Mouse (Mus musculus) splenic B cell, adult 2 months (primary cell): ENCODE measurements around the gene Olfr877.

ENCODE experiments used
- DNase-seq: peaks from one replicate; pipeline ENCODE4 v3.0.0-alpha.2; 2011; ENCODE audit warnings: low read depth, low spot score
- H3K27me3 ChIP-seq: 2 replicates; pipeline ENCODE4 v1.6.1; 2012; ENCODE audit warnings: mild to moderate bottlenecking, low read length, moderate library complexity, mixed read lengths; ENCODE audit not compliant: control insufficient read depth, poor library complexity, insufficient read depth, severe bottlenecking
- H3K36me3 ChIP-seq: 2 replicates; pipeline ENCODE4 v1.6.1; 2012; ENCODE audit warnings: mild to moderate bottlenecking, low read length, moderate library complexity, mixed read lengths; ENCODE audit not compliant: control insufficient read depth, poor library complexity, insufficient read depth, severe bottlenecking

Olfr877 gene

GRCm38 (mm10) chr9:37853969-37854368 lies at the start of gene Olfr877:
Olfr877 (plus strand) TSS chr9:37854269.
- H3K36me3 ChIP-seq: no peaks in the 10 kb centered on the region
- no peak for DNase-seq
- no peaks in the 10 kb centered on the region for H3K27me3 ChIP-seq

- H3K27me3 ChIP-seq: no peaks in the 10 kb centered on the region
- no peak for DNase-seq
- no peaks in the 10 kb centered on the region for H3K36me3 ChIP-seq
Observed at GRCm38 (mm10) chr9:37807235-37807634, 46.8 kb upstream of the Olfr877 start.

GRCm38 (mm10) chr9:37808456-37808855 lies 45.6 kb upstream of the Olfr877 start:
- no peak for DNase-seq
- Histone ChIP-seq H3K36me3 (no peaks in the 10 kb centered on the region), H3K27me3 (no peaks in the 10 kb centered on the region)

GRCm38 (mm10) chr9:37808976-37809375 lies 45.1 kb upstream of the Olfr877 start:
- H3K27me3 ChIP-seq: no peaks in the 10 kb centered on the region
- DNase-seq: no peak
- no peaks in the 10 kb centered on the region for H3K36me3 ChIP-seq

- Histone ChIP-seq H3K36me3 (no peaks in the 10 kb centered on the region), H3K27me3 (no peaks in the 10 kb centered on the region)
- DNase-seq: no peak
Observed at GRCm38 (mm10) chr9:37814696-37815095, 39.4 kb upstream of the Olfr877 start.

- DNase-seq: no peak
- Histone ChIP-seq H3K27me3 (no peaks in the 10 kb centered on the region), H3K36me3 (no peaks in the 10 kb centered on the region)
Observed at GRCm38 (mm10) chr9:37829881-37830280, 24.2 kb upstream of the Olfr877 start.

- Histone ChIP-seq H3K27me3 (no peaks in the 10 kb centered on the region), H3K36me3 (no peaks in the 10 kb centered on the region)
- DNase-seq: no peak
Observed at GRCm38 (mm10) chr9:37833341-37833740, 20.7 kb upstream of the Olfr877 start.

GRCm38 (mm10) chr9:37849267-37849666 lies 4.8 kb upstream of the Olfr877 start:
- no peaks in the 10 kb centered on the region for H3K27me3 ChIP-seq
- H3K36me3 ChIP-seq: no peaks in the 10 kb centered on the region
- no peak for DNase-seq

- Histone ChIP-seq H3K27me3 (no peaks in the 10 kb centered on the region), H3K36me3 (no peaks in the 10 kb centered on the region)
- DNase-seq: no peak
Observed at GRCm38 (mm10) chr9:37863325-37863724, 9.3 kb downstream of the Olfr877 start.

- DNase-seq: no peak
- Histone ChIP-seq H3K27me3 (no peaks in the 10 kb centered on the region), H3K36me3 (no peaks in the 10 kb centered on the region)
Observed at GRCm38 (mm10) chr9:37870246-37870645, 16.2 kb downstream of the Olfr877 start.

- DNase-seq: no peak
- Histone ChIP-seq H3K36me3 (no peaks in the 10 kb centered on the region), H3K27me3 (no peaks in the 10 kb centered on the region)
Observed at GRCm38 (mm10) chr9:37871097-37871496, 17.0 kb downstream of the Olfr877 start.

GRCm38 (mm10) chr9:37871536-37871935 lies 17.5 kb downstream of the Olfr877 start:
- no peaks in the 10 kb centered on the region for H3K27me3 ChIP-seq
- DNase-seq: no peak
- H3K36me3 ChIP-seq: no peaks in the 10 kb centered on the region

GRCm38 (mm10) chr9:37890960-37891359 lies 36.9 kb downstream of the Olfr877 start:
- DNase-seq: no peak
- H3K27me3 ChIP-seq: no peaks in the 10 kb centered on the region
- H3K36me3 ChIP-seq: no peaks in the 10 kb centered on the region

- no peaks in the 10 kb centered on the region for H3K36me3 ChIP-seq
- DNase-seq: no peak
- no peaks in the 10 kb centered on the region for H3K27me3 ChIP-seq
Observed at GRCm38 (mm10) chr9:37896661-37897060, 42.6 kb downstream of the Olfr877 start, which contains the start of gene Olfr145. Olfr145 (plus strand) TSS chr9:37896724.

- H3K36me3 ChIP-seq: no peaks in the 10 kb centered on the region
- DNase-seq: no peak
- no peaks in the 10 kb centered on the region for H3K27me3 ChIP-seq
Observed at GRCm38 (mm10) chr9:37905555-37905954, 51.5 kb downstream of the Olfr877 start.
